ENCODE assay signal across 10 mouse cellular contexts in genomic region chr8:126405030-126405429, GRCm38 (mm10).
"Had no signal": no experiment of that assay in that cellular context is flagged by ENCODE, and none has a peak within 500 bp of the region (broad histone marks: within the 10 kb centered on the region; RNA-seq: fewer than 3 reads in every experiment).

No protein-coding gene starts in this region.

- H3K4me3 ChIP-seq: limb, embryonic 13.5 days; myocyte; neural tube, embryonic 15.5 days had no signal

- H3K9me3 ChIP-seq: limb, embryonic 13.5 days; neural tube, embryonic 15.5 days had no signal

- H3K27me3 ChIP-seq: limb, embryonic 13.5 days; neural tube, embryonic 15.5 days had no signal

- H3K4me1 ChIP-seq: limb, embryonic 13.5 days; neural tube, embryonic 15.5 days had no signal

- H3K27ac ChIP-seq: limb, embryonic 13.5 days; liver, embryonic 14.5 days; neural tube, embryonic 15.5 days had no signal

- DNase-seq: kidney, adult 2 months; left cerebral cortex, postnatal 4 days; lung, adult 18-20 months; right cerebral cortex, adult 18-20 months; right cerebral cortex, postnatal 25 days; thymus, postnatal 4 days had no signal

- H3K36me3 ChIP-seq: limb, embryonic 13.5 days; neural tube, embryonic 15.5 days had no signal

- H3K9ac ChIP-seq: limb, embryonic 13.5 days; liver, embryonic 14.5 days; neural tube, embryonic 15.5 days had no signal

- H3K4me2 ChIP-seq: limb, embryonic 13.5 days; neural tube, embryonic 15.5 days had no signal
